ENCODE assay signal across 7 mouse cellular contexts in genomic region chr8:58912196-58912839, GRCm38 (mm10). TPM values are rescaled to one million over a fixed set of nuclear protein-coding genes. Genes with fewer than 3 reads are reported as not detected.
DNase-seq lines count a peak whose midpoint lies in the region; ATAC-seq and TF ChIP-seq lines count a peak whose summit lies in the region.

Gene Galntl6 (minus strand): TSS chr8:58912640.

- peak within 1 kb of the TSS; percentile 38 for H3ac ChIP-seq in C2C12 (ENCODE audit: control insufficient read depth, insufficient read length, low read depth)

- H3K36me3 ChIP-seq in C2C12 (ENCODE audit: control insufficient read depth, insufficient read depth) = no peaks in the 10 kb centered on the region
- no peaks in the 10 kb centered on the region for H3K36me3 ChIP-seq in embryonic facial prominence, embryonic 13.5 days
- H3K36me3 ChIP-seq in intestine, embryonic 16.5 days (ENCODE audit: control insufficient read depth, insufficient read depth, low read length) = no peaks in the 10 kb centered on the region
- no peaks in the 10 kb centered on the region for H3K36me3 ChIP-seq in liver, embryonic 11.5 days (ENCODE audit: control insufficient read depth, insufficient read depth, low read length)

- H3K79me3 ChIP-seq in C2C12 (ENCODE audit: low read depth) = no peaks in the 10 kb centered on the region

- ATAC-seq in embryonic facial prominence, embryonic 13.5 days (ENCODE audit: insufficient number of reproducible peaks, insufficient read depth, low FRiP score, low TSS enrichment, low read depth) = peak; percentile 15; the same call in 1 of the 2 replicates
- ATAC-seq in intestine, embryonic 16.5 days = peak; percentile 67
- ATAC-seq in liver, embryonic 11.5 days (replicated peaks; ENCODE audit: low FRiP score) = peak; percentile 15; the same call in 1 of the 2 replicates

- under 1% methylated on average over 37 of the region's 37 CpGs for WGBS in embryonic facial prominence, embryonic 13.5 days
- whole genome bisulfite sequencing in intestine, embryonic 16.5 days = under 1% methylated on average over 37 of the region's 37 CpGs
- WGBS in liver, embryonic 11.5 days = 1% methylated on average over 37 of the region's 37 CpGs

- no peaks in the 10 kb centered on the region for H3K27me3 ChIP-seq in C2C12 (ENCODE audit: control insufficient read depth, insufficient read depth, insufficient read length)
- peaks cover 32% of the 10 kb centered on the region for H3K27me3 ChIP-seq in embryonic facial prominence, embryonic 13.5 days
- peaks cover 5% of the 10 kb centered on the region; the same call in 1 of the 2 replicates for H3K27me3 ChIP-seq in intestine, embryonic 16.5 days (replicated peaks; ENCODE audit: control insufficient read depth, insufficient read depth, low read length)
- peaks cover 19% of the 10 kb centered on the region for H3K27me3 ChIP-seq in liver, embryonic 11.5 days (replicated peaks; ENCODE audit: control insufficient read depth, insufficient read depth, low read length)

- no peak for TF ChIP-seq CTCF in C2C12 (IDR thresholded peaks at IDR 0.05; ENCODE audit: control insufficient read depth, insufficient read depth, insufficient read length)

- H3K27ac ChIP-seq in embryonic facial prominence, embryonic 13.5 days = no peak within 1 kb of the TSS
- H3K27ac ChIP-seq in intestine, embryonic 16.5 days (ENCODE audit: low read length) = no peak within 1 kb of the TSS
- no peak within 1 kb of the TSS for H3K27ac ChIP-seq in liver, embryonic 11.5 days (ENCODE audit: low read depth, low read length)

- peak within 1 kb of the TSS; percentile 99 for H3K4me2 ChIP-seq in embryonic facial prominence, embryonic 13.5 days
- H3K4me2 ChIP-seq in intestine, embryonic 16.5 days (ENCODE audit: low read depth, low read length) = peak within 1 kb of the TSS; percentile 94
- peak within 1 kb of the TSS; percentile 79 for H3K4me2 ChIP-seq in liver, embryonic 11.5 days

- H3K9me3 ChIP-seq in embryonic facial prominence, embryonic 13.5 days = no peaks in the 10 kb centered on the region
- H3K9me3 ChIP-seq in intestine, embryonic 16.5 days (ENCODE audit: control insufficient read depth, low read length) = no peaks in the 10 kb centered on the region
- H3K9me3 ChIP-seq in liver, embryonic 11.5 days (ENCODE audit: control insufficient read depth, low read length) = no peaks in the 10 kb centered on the region

- 0 out of 2 replicates have a peak, but pooled peaks cover 13% of the 10 kb centered on the region for H3K4me1 ChIP-seq in embryonic facial prominence, embryonic 13.5 days
- H3K4me1 ChIP-seq in intestine, embryonic 16.5 days (ENCODE audit: control insufficient read depth, insufficient read depth, low read length) = no peaks in the 10 kb centered on the region
- no peaks in the 10 kb centered on the region for H3K4me1 ChIP-seq in liver, embryonic 11.5 days (replicated peaks; ENCODE audit: control insufficient read depth, insufficient read depth, low read length)

- H3K4me3 ChIP-seq in C2C12 (ENCODE audit: insufficient read depth, poor library complexity, severe bottlenecking) = peak within 1 kb of the TSS; percentile 37
- H3K4me3 ChIP-seq in embryonic facial prominence, embryonic 13.5 days = peak within 1 kb of the TSS; percentile 64
- H3K4me3 ChIP-seq in intestine, embryonic 16.5 days (ENCODE audit: low read length) = peak within 1 kb of the TSS; percentile 48
- peak within 1 kb of the TSS; percentile 51 for H3K4me3 ChIP-seq in liver, embryonic 11.5 days (ENCODE audit: low read depth, low read length)

- DNase-seq in 3134 (ENCODE audit: extremely low read depth, insufficient read length, low spot score) = peak; percentile 7
- DNase-seq in liver, embryonic 11.5 days (ENCODE audit: low spot score) = peak; percentile 36
- DNase-seq in right cerebral cortex, postnatal 10 days (ENCODE audit: low spot score in 2 of 2) = peak; percentile 73 to 77
- no peak for DNase-seq in MN1 (ENCODE audit: low spot score)

- no peaks in the 10 kb centered on the region for H3K79me2 ChIP-seq in C2C12 (ENCODE audit: control insufficient read depth, insufficient read depth)

- H3K9ac ChIP-seq in embryonic facial prominence, embryonic 13.5 days = peak within 1 kb of the TSS; percentile 68
- peak within 1 kb of the TSS; percentile 46 for H3K9ac ChIP-seq in intestine, embryonic 16.5 days (ENCODE audit: low read depth, low read length)
- no peak within 1 kb of the TSS for H3K9ac ChIP-seq in liver, embryonic 11.5 days (ENCODE audit: low read depth, low read length)

TF ChIP-seq in C2C12, 6 proteins besides CTCF, POLR2A, EP300 and RAD21:
- no peak for TF ChIP-seq FOSL1 (IDR thresholded peaks at IDR 0.05; ENCODE audit: insufficient read depth, low read length, poor library complexity, severe bottlenecking)
- TF ChIP-seq MAX (IDR thresholded peaks at IDR 0.05) = peak; percentile 82

RNA-seq across cellular contexts. Expression of gene Galntl6, which starts in this region (rescaled TPM):
- not detected for polyA plus RNA-seq in C2C12 (2012; fragmentation: generic; extraction: Trizol)
- 2.1 and 2.7 TPM in 2 replicates for polyA plus RNA-seq in embryonic facial prominence, embryonic 13.5 days (2015; fragmentation: Nextera tagmentation; extraction: Ambion mirVana)
- 0.48 and 0.56 TPM in 2 replicates for polyA plus RNA-seq in intestine, embryonic 16.5 days (2015; fragmentation: Nextera tagmentation; extraction: Ambion mirVana)
- 0.27 TPM in 2 replicates for polyA plus RNA-seq in liver, embryonic 11.5 days (2014; fragmentation: Nextera tagmentation; extraction: Ambion mirVana)

Comparison
In these comparisons a context has a peak if more than half of its experiments do, and no peak if none do; other contexts are left out.
1. Peak in ATAC-seq, H3K4me3 ChIP-seq, H3K9ac ChIP-seq and H3K4me2 ChIP-seq in intestine, embryonic 16.5 days; RNA of the gene not detected or under 1 TPM.
2. Peak in DNase-seq, ATAC-seq, H3K4me3 ChIP-seq and H3K4me2 ChIP-seq in liver, embryonic 11.5 days; RNA of the gene not detected or under 1 TPM.
3. ATAC-seq: peak in every context shown above with its lines; median percentile 67 in intestine, embryonic 16.5 days; 15 in embryonic facial prominence, embryonic 13.5 days; 15 in liver, embryonic 11.5 days.